Mouse (Mus musculus) cerebellum, adult 18-20 months (tissue): ENCODE results near the gene Gapvd1.
"Not testable (repeated sequence)": the region's sequence is repeated elsewhere in the genome, so short reads cannot be mapped to it uniquely, and the experiment has no call there.

ENCODE experiments used
- DNase-seq, 2 experiments: peaks; one replicate each; pipeline ENCODE4 v3.0.0; 2021

Gene Gapvd1

GRCm38 (mm10) chr2:34754551-34755358 is at the start of gene Gapvd1:
Gene Gapvd1 (minus strand): TSS chr2:34755232.
- DNase-seq, result peak; percentile 38 to 51

- no peak for DNase-seq
Measured at GRCm38 (mm10) chr2:34804815-34805214, 49.8 kb upstream of the Gapvd1 start.

GRCm38 (mm10) chr2:34804172-34804571 is 49.1 kb upstream of the Gapvd1 start:
- DNase-seq, result no peak

DNA sequence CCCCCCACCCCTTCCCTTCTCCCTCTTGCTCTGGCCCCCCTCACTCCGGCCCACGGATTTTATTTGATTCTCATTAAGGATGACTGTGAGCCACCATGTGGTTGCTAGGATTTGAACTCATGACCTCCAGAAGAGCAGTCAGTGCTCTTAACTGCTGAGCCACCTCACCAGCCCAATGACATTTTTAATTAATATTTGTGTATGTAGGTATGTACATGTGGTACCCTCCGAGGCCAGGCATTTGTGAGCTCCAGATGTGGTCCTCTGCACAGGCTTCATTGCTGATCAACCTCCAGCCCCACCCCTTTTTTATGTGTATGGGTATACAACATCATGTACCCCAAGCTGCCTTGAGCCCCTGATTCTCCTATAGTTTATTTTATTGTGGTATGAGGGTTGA is 48.7 kb upstream of the Gapvd1 start:
- DNase-seq, result no peak

DNA sequence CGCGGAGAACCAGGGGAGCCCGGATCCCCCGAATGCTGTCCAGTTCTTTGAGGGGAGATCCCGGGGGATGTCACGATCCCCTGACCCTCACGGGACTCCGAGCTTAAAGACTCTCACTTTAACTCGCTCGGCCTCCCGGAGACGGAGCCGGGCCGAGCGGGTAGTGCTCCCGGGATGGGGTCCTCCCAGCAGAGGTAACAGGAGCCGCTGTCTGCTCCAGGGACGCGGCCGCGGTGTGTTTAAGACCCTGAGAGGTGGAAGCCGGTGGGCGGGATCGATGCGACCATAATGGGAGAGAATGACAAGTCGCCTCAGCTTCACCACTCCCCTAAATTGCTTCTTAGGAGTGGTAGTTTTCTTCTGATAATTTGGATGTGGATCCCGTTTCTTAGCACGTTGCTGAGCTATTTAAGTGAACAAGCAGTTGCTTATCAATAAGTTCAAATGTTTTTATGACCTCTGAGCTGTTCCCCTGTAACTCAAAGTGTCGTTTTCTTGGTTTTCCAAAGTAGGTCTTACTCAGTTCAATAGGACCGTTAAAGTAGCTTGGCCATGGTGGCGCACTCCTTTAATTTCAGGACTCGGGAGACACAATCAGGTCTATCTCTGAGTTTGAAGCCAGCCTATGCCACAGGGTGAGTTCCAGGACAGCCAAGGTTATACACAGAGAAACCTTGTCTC is 47.7 kb upstream of the Gapvd1 start:
- not testable (repeated sequence) for DNase-seq

- DNase-seq, result peak; percentile 96 to 99
Measured at GRCm38 (mm10) chr2:34801516-34802482, 46.8 kb upstream of the Gapvd1 start.

- DNase-seq, result no peak
Measured at GRCm38 (mm10) chr2:34800371-34800770, 45.3 kb upstream of the Gapvd1 start.

DNA sequence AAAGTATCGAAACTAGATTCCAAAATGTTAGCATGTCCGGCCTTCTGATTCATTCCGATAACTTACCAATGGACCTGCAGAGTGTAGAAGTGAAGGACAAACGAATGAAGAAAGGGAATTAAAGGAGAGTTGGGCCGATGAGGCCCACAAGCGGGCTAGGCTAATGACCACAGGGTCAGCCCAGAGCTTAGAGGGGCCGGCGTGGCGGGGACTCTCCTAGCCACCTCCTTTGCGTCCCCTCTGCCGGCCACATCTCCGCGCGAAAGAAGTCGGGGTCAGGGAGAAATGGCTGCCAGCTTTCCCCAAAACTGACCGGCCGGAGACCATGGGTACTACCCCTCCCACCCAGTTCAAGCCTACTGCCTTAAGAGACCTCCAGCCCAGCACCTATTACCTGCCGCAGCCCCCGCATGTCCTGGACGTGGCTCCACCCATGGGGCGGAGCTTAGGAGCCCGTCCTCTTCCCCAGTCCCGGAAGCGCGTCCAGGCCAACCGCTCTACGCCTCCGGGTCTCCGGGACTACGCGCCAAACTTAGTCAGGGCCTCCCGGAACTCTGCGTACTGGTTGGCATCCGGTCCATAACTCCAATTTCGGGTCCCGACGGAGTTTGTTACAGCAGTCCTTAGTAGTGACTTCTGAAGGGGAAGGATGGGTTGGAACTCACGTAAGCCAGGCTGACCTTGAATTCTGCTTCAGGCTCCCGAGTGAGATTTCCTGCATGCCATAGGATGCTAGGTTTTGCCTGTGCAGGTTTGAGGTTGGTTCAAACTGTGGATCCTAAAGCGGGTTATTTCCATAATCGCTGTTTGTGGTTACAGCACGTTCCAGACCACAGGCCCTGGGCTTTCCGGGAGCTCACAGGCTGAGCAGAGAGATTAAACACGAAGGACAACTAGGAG is 44.6 kb upstream of the Gapvd1 start, which contains the start of gene Rabepk:
TSS of gene Rabepk (minus strand) at position 556 of the 900 bp plus-strand sequence.
- DNase-seq, result peak; percentile 85

GRCm38 (mm10) chr2:34795426-34795825 is 40.4 kb upstream of the Gapvd1 start:
- no peak for DNase-seq

GRCm38 (mm10) chr2:34794511-34794910 is 39.5 kb upstream of the Gapvd1 start:
- no peak for DNase-seq

GRCm38 (mm10) chr2:34792543-34792942 is 37.5 kb upstream of the Gapvd1 start:
- DNase-seq, result not testable (repeated sequence)

- DNase-seq, result no peak
Measured at GRCm38 (mm10) chr2:34790282-34790681, 35.2 kb upstream of the Gapvd1 start.

GRCm38 (mm10) chr2:34784085-34784484 is 29.1 kb upstream of the Gapvd1 start:
- DNase-seq, result peak; percentile 38 to 45

- no peak for DNase-seq
Measured at GRCm38 (mm10) chr2:34783064-34784020, 28.3 kb upstream of the Gapvd1 start.

GRCm38 (mm10) chr2:34777237-34777868 is 22.3 kb upstream of the Gapvd1 start:
- no peak for DNase-seq

- no peak for DNase-seq
Measured at GRCm38 (mm10) chr2:34774493-34774892, 19.5 kb upstream of the Gapvd1 start.

- DNase-seq, result no peak
Measured at GRCm38 (mm10) chr2:34773673-34774072, 18.6 kb upstream of the Gapvd1 start.

DNA sequence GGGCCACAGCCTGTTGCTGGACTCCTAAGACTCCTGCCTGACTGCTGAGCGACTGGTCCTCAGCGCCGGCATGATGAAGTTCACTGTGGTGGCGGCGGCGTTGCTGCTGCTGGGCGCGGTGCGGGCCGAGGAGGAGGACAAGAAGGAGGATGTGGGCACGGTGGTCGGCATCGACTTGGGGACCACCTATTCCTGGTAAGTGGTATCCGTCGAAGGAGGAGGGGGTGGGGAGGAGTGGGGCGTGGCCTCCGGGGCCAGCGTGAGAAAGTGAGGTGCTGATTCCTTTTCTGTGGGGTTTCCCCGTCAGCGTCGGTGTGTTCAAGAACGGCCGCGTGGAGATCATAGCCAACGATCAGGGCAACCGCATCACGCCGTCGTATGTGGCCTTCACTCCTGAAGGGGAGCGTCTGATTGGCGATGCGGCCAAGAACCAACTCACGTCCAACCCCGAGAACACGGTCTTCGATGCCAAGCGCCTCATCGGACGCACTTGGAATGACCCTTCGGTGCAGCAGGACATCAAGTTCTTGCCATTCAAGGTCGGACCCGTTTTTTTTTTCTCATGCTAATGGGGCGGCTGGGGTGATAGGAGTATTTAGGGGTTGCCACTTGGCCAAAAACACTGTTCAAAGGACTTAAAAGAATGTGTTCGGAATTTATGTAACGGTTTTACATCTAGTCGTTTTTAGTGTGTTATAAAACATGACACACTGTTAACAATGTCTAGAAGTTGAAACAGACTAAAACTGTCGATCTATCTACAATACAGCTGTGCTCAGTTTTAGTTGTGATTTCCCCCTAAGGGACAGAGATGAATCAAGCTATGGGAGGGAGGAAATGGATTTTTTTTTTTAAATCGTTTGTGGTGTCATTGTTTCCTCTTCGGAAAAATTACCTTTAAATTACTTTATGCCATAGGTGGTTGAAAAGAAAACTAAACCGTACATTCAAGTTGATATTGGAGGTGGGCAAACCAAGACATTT is 17.5 kb upstream of the Gapvd1 start:
- DNase-seq, result no peak
